Mouse (Mus musculus): ENCODE results near the gene Prap1.

DNA sequence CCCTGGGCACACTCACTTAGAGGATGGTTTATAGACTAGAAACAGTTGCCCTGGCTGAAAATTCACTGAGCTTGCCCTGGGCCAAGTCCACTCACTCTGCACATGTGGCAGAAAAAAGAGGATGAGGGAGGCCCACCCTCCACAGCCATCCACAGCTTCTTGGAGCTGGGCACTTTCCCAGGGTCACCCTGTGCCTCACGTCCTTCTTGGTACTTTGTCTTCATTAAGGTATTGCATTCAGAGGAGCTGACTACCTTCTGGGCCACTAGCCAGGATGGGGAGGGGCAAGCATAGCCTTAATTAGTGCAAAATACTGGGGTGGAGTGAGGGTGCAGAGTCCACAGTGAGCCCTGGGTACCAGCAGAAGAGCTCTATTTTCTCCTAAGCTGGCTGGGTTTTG lies 2.4 kb downstream of the Prap1 start:
- TF ChIP-seq CTCF (conservative IDR thresholded peaks at IDR 0.05; ENCODE audit: insufficient read depth, insufficient read length, low read depth, low read length), result no peak
- TF ChIP-seq POLR2A (IDR thresholded peaks at IDR 0.05; ENCODE audit: low read depth, low read length), result no peak
